Mouse (Mus musculus) mouse embryonic stem cell (cell line): Measurements from ENCODE around the gene Cop1.

Experiments
- in situ Hi-C, 2 experiments: fragments of 300-500 bp; cut with MboI; formaldehyde crosslinking; loops; 1 replicate in 1 of 2; 3 replicates in 1 of 2; pipeline ENCODE4 v1.14.3; 2019 to 2020; ENCODE audit warnings: low sequenced_read_pairs in 2 of 2, low pct_unique_long_range_greater_than_20kb in 1 of 2, mixed read lengths in 1 of 2; ENCODE audit not compliant: unreplicated experiment in 1 of 2

Gene Cop1

GRCm38 (mm10) chr1:159280072-159280471, 48.0 kb downstream of the Cop1 start:
- in situ Hi-C loops = no loop called here

- in situ Hi-C loops = no loop called here
These were observed 49.7 kb downstream of the Cop1 start for GRCm38 (mm10) chr1:159281861-159282260.

GRCm38 (mm10) chr1:159286833-159287232, 54.7 kb downstream of the Cop1 start:
- in situ Hi-C loops = no loop called here

GRCm38 (mm10) chr1:159290219-159290618, 58.1 kb downstream of the Cop1 start:
- in situ Hi-C loops = no loop called here

- in situ Hi-C loops = no loop called here
These were observed 58.7 kb downstream of the Cop1 start for GRCm38 (mm10) chr1:159290859-159291258.

- in situ Hi-C loops = no loop called here
These were observed 69.4 kb downstream of the Cop1 start for GRCm38 (mm10) chr1:159301418-159302082.

GRCm38 (mm10) chr1:159313625-159314024, 81.5 kb downstream of the Cop1 start:
- in situ Hi-C loops = no loop called here

- in situ Hi-C loops = no loop called here
These were observed 90.5 kb downstream of the Cop1 start for GRCm38 (mm10) chr1:159322586-159322985.

- in situ Hi-C loops = no loop called here
These were observed 98.9 kb downstream of the Cop1 start for GRCm38 (mm10) chr1:159331008-159331407.

- in situ Hi-C loops = no loop called here
These were observed 102.0 kb downstream of the Cop1 start for GRCm38 (mm10) chr1:159334157-159334556.

GRCm38 (mm10) chr1:159342355-159342754, 110.2 kb downstream of the Cop1 start:
- in situ Hi-C loops = no loop called here

- in situ Hi-C loops = no loop called here
These were observed 123.0 kb downstream of the Cop1 start for GRCm38 (mm10) chr1:159355027-159355570.

GRCm38 (mm10) chr1:159358713-159359112, 126.6 kb downstream of the Cop1 start:
- in situ Hi-C loops = no loop called here

GRCm38 (mm10) chr1:159371881-159372390, 139.8 kb downstream of the Cop1 start:
- in situ Hi-C loops = no loop called here

- in situ Hi-C loops = loop anchor here (25.0 kb wide), 1 partner anchor 680 kb away; no protein-coding TSS in a partner anchor
These were observed 150.1 kb downstream of the Cop1 start for GRCm38 (mm10) chr1:159382218-159382617.

- in situ Hi-C loops = loop anchor here (25.0 kb wide), 1 partner anchor 679 kb away; no protein-coding TSS in a partner anchor
These were observed 150.8 kb downstream of the Cop1 start for GRCm38 (mm10) chr1:159382916-159383315.

GRCm38 (mm10) chr1:159386458-159386857, 154.3 kb downstream of the Cop1 start:
- in situ Hi-C loops = loop anchor here (25.0 kb wide), 1 partner anchor 676 kb away; no protein-coding TSS in a partner anchor

GRCm38 (mm10) chr1:159388565-159389024, 156.5 kb downstream of the Cop1 start:
- in situ Hi-C loops = loop anchor here (25.0 kb wide), 1 partner anchor 674 kb away; no protein-coding TSS in a partner anchor

GRCm38 (mm10) chr1:159390049-159390448, 157.9 kb downstream of the Cop1 start:
- in situ Hi-C loops = loop anchor here (25.0 kb wide), 1 partner anchor 672 kb away; no protein-coding TSS in a partner anchor

GRCm38 (mm10) chr1:159392667-159393066, 160.5 kb downstream of the Cop1 start:
- in situ Hi-C loops = loop anchor here (25.0 kb wide), 1 partner anchor 670 kb away; no protein-coding TSS in a partner anchor
